Mouse (Mus musculus) E14TG2a.4 (cell line): ENCODE measurements at regions not wholly inside any gene's neighbourhood (a gene's known extent, or its start where the extent isn't known, plus 50 kb on each side); places are given as distances from the start of the nearest gene placed in this dataset.

ENCODE experiments used
- CTCF ChIP-seq: conservative IDR thresholded peaks from 2 replicates; pipeline ENCODE4 v1.5.1; 2014; ENCODE audit warnings: low read length
- POU5F1 ChIP-seq: IDR thresholded peaks from 2 replicates; pipeline ENCODE4 v1.6.1; 2014; ENCODE audit warnings: low read length, borderline replicate concordance

DNA sequence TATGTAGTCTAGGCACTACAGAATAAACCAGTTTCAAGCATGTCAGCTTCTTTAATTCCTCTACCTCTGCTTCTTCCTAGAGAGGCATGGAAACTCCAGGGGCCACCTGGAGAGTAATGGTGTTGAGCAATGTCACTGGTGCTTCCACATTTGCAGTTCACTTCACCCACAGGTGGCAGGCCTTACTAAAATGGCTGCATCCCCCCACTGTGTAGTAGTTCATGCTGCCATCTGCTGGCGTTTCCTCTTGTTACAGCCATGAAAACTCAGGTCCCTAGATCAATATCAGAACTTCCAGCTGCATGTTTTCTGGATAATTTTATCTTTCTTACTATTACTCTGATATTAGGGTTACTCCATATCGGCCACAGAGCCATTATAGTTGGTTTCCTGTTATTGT, 336.2 kb upstream of the 2610001J05Rik start:
- peak; percentile 39 for TF ChIP-seq CTCF
- TF ChIP-seq POU5F1 = no peak
